Mouse (Mus musculus) intestine, embryonic 15.5 days (tissue): ENCODE measurements around the gene Zcchc8. TPM values are rescaled to one million over a fixed set of nuclear protein-coding genes. Genes with fewer than 3 reads are reported as not detected.
A peak's percentile ranks its signal among the peaks of the same experiment; 100 is the strongest.
"Not testable (repeated sequence)": the region's sequence is repeated elsewhere in the genome, so short reads cannot be mapped to it uniquely, and the experiment has no call there.

Experiments used
- ATAC-seq: fragments of 200-750 bp; cut with Nextera tagmentation; 2 replicates; pipeline ENCODE4 v1.8.0; 2017; ENCODE audit warnings: moderate TSS enrichment, moderate library complexity
- H3K27ac ChIP-seq: fragments of 300-500 bp; sonication (generic); 2 replicates; pipeline ENCODE4 v1.5.1; 2015; ENCODE audit warnings: mild to moderate bottlenecking, inconsistent platforms
- H3K27me3 ChIP-seq: fragments of 300-500 bp; sonication (generic); replicated peaks from 2 replicates; pipeline ENCODE4 v1.6.1; 2015; ENCODE audit warnings: inconsistent platforms
- H3K36me3 ChIP-seq: fragments of 300-500 bp; sonication (generic); 2 replicates; pipeline ENCODE4 v1.6.1; 2015; ENCODE audit warnings: inconsistent platforms
- H3K4me1 ChIP-seq: fragments of 300-500 bp; sonication (generic); replicated peaks from 2 replicates; pipeline ENCODE4 v1.6.1; 2015; ENCODE audit warnings: inconsistent platforms
- H3K4me2 ChIP-seq: fragments of 300-500 bp; sonication (generic); replicated peaks from 2 replicates; pipeline ENCODE4 v1.6.1; 2015; ENCODE audit warnings: mild to moderate bottlenecking, inconsistent platforms
- H3K4me3 ChIP-seq: fragments of 300-500 bp; sonication (generic); replicated peaks from 2 replicates; pipeline ENCODE4 v1.5.1; 2015; ENCODE audit warnings: inconsistent platforms
- H3K9ac ChIP-seq: fragments of 300-500 bp; sonication (generic); 2 replicates; pipeline ENCODE4 v1.6.1; 2015; ENCODE audit warnings: inconsistent platforms
- H3K9me3 ChIP-seq: fragments of 300-500 bp; sonication (generic); 2 replicates; pipeline ENCODE4 v1.6.1; 2016; ENCODE audit warnings: inconsistent platforms
- WGBS: fragments of 180-500 bp; shearing (Covaris S2); methylation state at CpG from one replicate; pipeline ENCODE4 v1.1.7; 2015; 5-methylcytosine and 5-hydroxymethylcytosine counted together
- polyA plus RNA-seq: library from polyadenylated mRNA; unstranded; fragments of >200 nt; fragmentation: Nextera tagmentation; extraction: Ambion mirVana; gene quantifications from 2 replicates; pipeline ENCODE4 v1.2.1, GENCODE M21; 2015

Gene Zcchc8
- 63.1 and 68.9 TPM in 2 replicates for polyA plus RNA-seq

GRCm38 (mm10) chr5:123720328-123721311, at the start of gene Zcchc8:
Gene Zcchc8 (minus strand): TSS chr5:123721100.
- Histone ChIP-seq H3K27ac (peak within 1 kb of the TSS; percentile 84), H3K4me2 (peak within 1 kb of the TSS; percentile 64), H3K36me3 (0 out of 2 replicates have a peak, but pooled peaks cover 7% of the 10 kb centered on the region), H3K27me3 (no peaks in the 10 kb centered on the region), H3K4me3 (peak within 1 kb of the TSS; percentile 75), H3K9me3 (no peaks in the 10 kb centered on the region), H3K9ac (peak within 1 kb of the TSS; percentile 90), H3K4me1 (peaks cover 9% of the 10 kb centered on the region; the same call in 1 of the 2 replicates)
- under 1% methylated on average over 83 of the region's 83 CpGs for WGBS
- ATAC-seq = peak; percentile 100

GRCm38 (mm10) chr5:123766455-123766854, 45.6 kb upstream of the Zcchc8 start:
- H3K4me1 ChIP-seq, H3K4me2 ChIP-seq, H3K9me3 ChIP-seq, H3K9ac ChIP-seq, H3K36me3 ChIP-seq, ATAC-seq, H3K4me3 ChIP-seq, H3K27ac ChIP-seq, H3K27me3 ChIP-seq: not testable (repeated sequence)
- WGBS = 93% methylated on average over 11 of the region's 11 CpGs

- Histone ChIP-seq H3K9me3 (no peaks in the 10 kb centered on the region), H3K27ac (no peak overlapping the region), H3K4me2 (no peak overlapping the region), H3K36me3 (peaks cover 11% of the 10 kb centered on the region; the same call in 1 of the 2 replicates), H3K4me1 (no peaks in the 10 kb centered on the region), H3K4me3 (no peak overlapping the region), H3K27me3 (no peaks in the 10 kb centered on the region), H3K9ac (no peak overlapping the region)
- WGBS = 87% methylated on average over 11 of the region's 11 CpGs
- no peak for ATAC-seq
Measured at GRCm38 (mm10) chr5:123765506-123765905, 44.6 kb upstream of the Zcchc8 start.

- Histone ChIP-seq H3K4me3 (peak within 1 kb of the TSS; percentile 64), H3K4me1 (peaks cover 16% of the 10 kb centered on the region), H3K4me2 (peak within 1 kb of the TSS; percentile 70), H3K27me3 (no peaks in the 10 kb centered on the region), H3K36me3 (peaks cover 8% of the 10 kb centered on the region), H3K27ac (peak within 1 kb of the TSS; percentile 95), H3K9me3 (no peaks in the 10 kb centered on the region), H3K9ac (peak within 1 kb of the TSS; percentile 76)
- ATAC-seq = peak; percentile 99
- 0% methylated on average over 63 of the region's 63 CpGs for WGBS
Measured at GRCm38 (mm10) chr5:123749065-123750064, 28.5 kb upstream of the Zcchc8 start, which contains the start of the genes Rsrc2 and Kntc1. Gene Rsrc2 (minus strand): TSS chr5:123749414. Gene Kntc1 (plus strand): TSS chr5:123749716.

- Histone ChIP-seq H3K9ac (peak overlapping the region; percentile 76), H3K4me2 (peak overlapping the region; percentile 70), H3K4me1 (peaks cover 16% of the 10 kb centered on the region), H3K9me3 (no peaks in the 10 kb centered on the region), H3K4me3 (peak overlapping the region; percentile 64), H3K27ac (peak overlapping the region; percentile 95), H3K36me3 (peaks cover 15% of the 10 kb centered on the region), H3K27me3 (no peaks in the 10 kb centered on the region)
- WGBS = under 1% methylated on average over 18 of the region's 18 CpGs
- ATAC-seq = no peak; the same call in 1 of the 2 replicates
Measured at GRCm38 (mm10) chr5:123748339-123749064, 27.6 kb upstream of the Zcchc8 start.

GRCm38 (mm10) chr5:123747604-123748003, 26.7 kb upstream of the Zcchc8 start:
- H3K36me3 ChIP-seq = peaks cover 19% of the 10 kb centered on the region
- no peak overlapping the region for H3K27ac ChIP-seq
- peak overlapping the region; percentile 64 for H3K4me3 ChIP-seq
- peak overlapping the region; percentile 39 for H3K9ac ChIP-seq
- no peaks in the 10 kb centered on the region for H3K27me3 ChIP-seq
- peaks cover 16% of the 10 kb centered on the region for H3K4me1 ChIP-seq
- peak overlapping the region; percentile 70 for H3K4me2 ChIP-seq
- ATAC-seq = no peak
- no peaks in the 10 kb centered on the region for H3K9me3 ChIP-seq
- WGBS = 24% methylated on average over 7 of the region's 7 CpGs

GRCm38 (mm10) chr5:123746253-123746652, 25.4 kb upstream of the Zcchc8 start:
- H3K4me3 ChIP-seq = no peak overlapping the region
- no peaks in the 10 kb centered on the region for H3K9me3 ChIP-seq
- H3K27me3 ChIP-seq = no peaks in the 10 kb centered on the region
- peaks cover 16% of the 10 kb centered on the region for H3K36me3 ChIP-seq
- peak overlapping the region; percentile 17; the same call in 1 of the 2 replicates for H3K9ac ChIP-seq
- peak overlapping the region; percentile 70 for H3K4me2 ChIP-seq
- ATAC-seq = no peak
- H3K27ac ChIP-seq = no peak overlapping the region
- H3K4me1 ChIP-seq = peaks cover 16% of the 10 kb centered on the region

- Histone ChIP-seq H3K36me3 (peaks cover 23% of the 10 kb centered on the region), H3K4me3 (no peak overlapping the region), H3K27me3 (no peaks in the 10 kb centered on the region), H3K27ac (no peak overlapping the region), H3K4me2 (no peak overlapping the region), H3K9me3 (no peaks in the 10 kb centered on the region), H3K9ac (no peak overlapping the region), H3K4me1 (peaks cover 10% of the 10 kb centered on the region; the same call in 1 of the 2 replicates)
- WGBS = 64% methylated on average over 2 of the region's 2 CpGs
- ATAC-seq = no peak
Measured at GRCm38 (mm10) chr5:123744358-123744757, 23.5 kb upstream of the Zcchc8 start.

GRCm38 (mm10) chr5:123730981-123731380, 10.1 kb upstream of the Zcchc8 start:
- Histone ChIP-seq H3K9me3 (no peaks in the 10 kb centered on the region), H3K9ac (no peak overlapping the region), H3K4me3 (no peak overlapping the region), H3K27me3 (no peaks in the 10 kb centered on the region), H3K27ac (no peak overlapping the region), H3K36me3 (peaks cover 29% of the 10 kb centered on the region), H3K4me1 (no peaks in the 10 kb centered on the region), H3K4me2 (no peak overlapping the region)
- ATAC-seq = no peak
- WGBS = 97% methylated on average over 2 of the region's 2 CpGs

- WGBS = 84% methylated on average over 7 of the region's 7 CpGs
- H3K36me3 ChIP-seq, H3K27me3 ChIP-seq, H3K4me3 ChIP-seq, H3K27ac ChIP-seq, ATAC-seq, H3K9ac ChIP-seq, H3K4me1 ChIP-seq, H3K4me2 ChIP-seq, H3K9me3 ChIP-seq: not testable (repeated sequence)
Measured at GRCm38 (mm10) chr5:123723816-123724215, 2.9 kb upstream of the Zcchc8 start.

GRCm38 (mm10) chr5:123714622-123715021, 6.3 kb downstream of the Zcchc8 start:
- H3K9me3 ChIP-seq = no peaks in the 10 kb centered on the region
- peaks cover 9% of the 10 kb centered on the region; the same call in 1 of the 2 replicates for H3K4me1 ChIP-seq
- H3K27ac ChIP-seq = no peak overlapping the region
- H3K4me2 ChIP-seq = no peak overlapping the region
- H3K9ac ChIP-seq = no peak overlapping the region
- H3K36me3 ChIP-seq = peaks cover 42% of the 10 kb centered on the region
- WGBS = 87% methylated on average over 4 of the region's 4 CpGs
- no peaks in the 10 kb centered on the region for H3K27me3 ChIP-seq
- H3K4me3 ChIP-seq = no peak overlapping the region
- no peak for ATAC-seq
